Mouse (Mus musculus): ENCODE results near the gene Trio. TPM values are rescaled to one million over a fixed set of nuclear protein-coding genes. Genes with fewer than 3 reads are reported as not detected.

The Trio gene
- total RNA-seq, 2 experiments from 2014 or later = 266 to 349 TPM

DNA sequence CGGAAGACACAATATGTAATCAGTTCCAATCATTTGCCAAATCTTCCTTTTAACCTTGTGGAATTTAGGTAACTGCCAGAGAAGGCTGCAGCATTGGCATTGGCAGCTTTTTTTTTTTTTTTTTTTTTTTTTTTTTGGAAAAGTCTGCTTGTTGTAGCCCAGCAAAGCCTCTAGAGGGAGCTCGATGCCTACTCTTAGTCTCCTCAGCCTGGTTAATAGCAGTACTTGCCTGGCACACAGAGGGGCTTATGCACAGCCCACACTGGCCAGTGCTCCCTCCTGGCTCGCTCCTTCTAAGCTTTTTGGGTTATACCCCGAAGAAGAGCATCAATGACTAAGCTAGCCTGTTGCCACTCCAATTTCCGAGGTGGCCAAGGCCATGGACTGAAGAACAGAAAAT lies 106.1 kb downstream of the Trio start:
- no peak for DNase-seq

DNA sequence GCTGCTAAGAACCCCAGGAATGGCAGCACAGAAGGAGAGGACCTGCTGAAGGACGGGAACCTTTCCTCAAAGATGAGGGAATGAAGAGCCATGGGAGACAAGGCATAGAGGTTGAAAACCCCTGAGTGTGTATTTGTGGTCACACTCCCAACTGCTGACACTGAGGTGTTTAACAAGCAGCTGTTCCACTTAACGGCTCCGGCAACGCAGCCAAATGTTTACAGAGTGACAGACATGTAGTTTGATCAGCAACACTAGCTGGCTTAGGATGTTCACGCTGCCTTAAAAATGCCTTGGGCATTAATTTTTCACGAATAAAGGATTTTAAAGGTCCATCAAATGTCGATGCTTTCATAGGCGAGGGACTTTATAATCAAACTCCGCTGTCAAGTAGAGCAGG lies 106.8 kb downstream of the Trio start:
- no peak for DNase-seq

DNA sequence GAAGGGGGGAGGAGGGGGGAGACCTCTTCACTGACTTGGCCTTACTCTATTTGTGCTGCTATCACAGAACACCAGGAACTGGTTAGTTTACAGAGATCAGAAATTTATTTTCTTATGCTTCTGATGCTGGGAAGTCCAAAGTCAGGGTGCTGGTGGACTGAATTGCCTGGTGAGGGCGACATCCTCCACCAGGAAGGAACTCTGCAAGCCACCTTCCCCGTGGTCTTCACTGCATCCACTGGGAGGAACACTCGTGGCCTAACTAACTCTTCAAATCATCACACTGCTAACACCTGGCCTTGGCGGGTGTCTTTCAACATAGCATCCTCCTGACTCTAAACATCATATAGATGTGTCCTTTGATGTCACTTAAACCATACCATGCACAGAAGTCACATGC lies 109.4 kb downstream of the Trio start:
- no peak for DNase-seq

DNA sequence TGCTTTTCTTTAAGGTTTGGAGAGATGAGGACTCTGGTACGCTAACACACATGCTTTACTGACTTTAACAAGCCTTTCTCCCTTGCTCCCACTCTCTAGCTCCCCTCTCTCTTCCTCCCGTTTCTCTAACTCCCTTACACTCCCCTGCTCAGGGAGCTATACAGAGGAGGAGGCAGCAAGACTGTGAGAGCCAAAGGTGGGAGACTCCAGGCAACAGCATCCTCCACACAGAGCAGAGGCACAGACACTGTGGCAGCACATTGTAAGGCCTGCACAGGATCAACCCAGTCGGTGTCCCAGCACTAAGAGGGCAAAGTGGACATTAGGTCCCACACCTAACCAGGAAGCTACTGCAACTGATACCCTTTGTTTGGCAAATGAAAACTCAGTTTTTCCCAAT lies 112.6 kb downstream of the Trio start:
- no peak for DNase-seq

DNA sequence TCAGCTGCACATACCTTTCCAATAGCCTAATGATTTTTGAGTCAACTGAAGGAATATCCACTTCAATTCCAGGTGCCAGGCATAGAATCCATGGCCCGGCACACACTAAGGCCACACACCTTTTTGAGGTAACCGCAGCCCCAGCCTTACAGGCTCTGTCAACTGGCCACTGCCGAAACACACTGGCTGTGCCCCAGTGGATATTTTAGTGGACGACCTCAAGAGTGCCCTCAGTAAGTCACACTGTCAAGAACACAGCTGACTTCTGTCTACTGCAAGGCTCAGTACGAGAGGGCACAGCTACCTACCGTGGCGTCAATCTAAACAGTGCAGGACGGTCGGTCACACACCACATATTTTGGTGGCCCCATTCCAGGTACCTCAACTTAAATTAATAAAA lies 114.5 kb downstream of the Trio start:
- no peak for DNase-seq

DNA sequence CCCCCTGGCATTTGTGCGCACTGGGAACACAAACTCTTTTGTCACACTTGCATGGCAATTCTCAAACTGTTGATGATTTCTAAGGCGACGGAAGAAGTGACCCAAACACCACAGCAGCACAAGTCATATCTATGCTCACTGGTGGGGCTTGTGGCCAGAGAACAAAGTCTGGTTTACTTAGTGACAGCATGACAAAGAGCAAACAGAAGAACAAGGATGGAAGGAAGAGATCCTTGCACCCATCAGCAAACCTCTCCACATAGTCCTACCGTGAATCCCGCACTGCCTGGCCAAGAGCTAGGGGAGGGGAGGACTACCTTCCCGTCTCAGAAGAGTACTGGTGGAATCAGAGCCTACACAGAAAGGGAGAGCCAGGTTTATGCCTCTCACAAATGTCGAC lies 115.5 kb downstream of the Trio start:
- no peak for DNase-seq

DNA sequence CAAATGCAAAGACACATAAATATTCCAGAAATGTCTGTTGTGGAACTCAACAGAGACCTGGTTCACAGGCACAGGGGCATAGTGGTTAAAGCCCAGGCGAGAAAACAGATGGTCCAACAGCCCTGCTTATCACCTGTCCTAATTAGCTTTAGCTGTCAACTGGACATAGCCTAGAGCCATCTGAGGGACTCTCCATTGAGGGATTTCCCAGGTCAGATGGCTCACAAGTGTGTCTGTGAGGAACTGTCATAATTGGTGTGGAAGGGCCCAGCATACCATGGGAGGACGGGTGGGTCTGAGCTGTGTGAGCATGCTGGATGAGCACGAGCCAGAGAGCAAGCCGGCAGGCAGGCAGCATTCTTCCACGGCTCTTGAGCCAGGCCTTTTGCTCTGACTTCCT lies 118.0 kb downstream of the Trio start:
- DNase-seq = no peak

DNA sequence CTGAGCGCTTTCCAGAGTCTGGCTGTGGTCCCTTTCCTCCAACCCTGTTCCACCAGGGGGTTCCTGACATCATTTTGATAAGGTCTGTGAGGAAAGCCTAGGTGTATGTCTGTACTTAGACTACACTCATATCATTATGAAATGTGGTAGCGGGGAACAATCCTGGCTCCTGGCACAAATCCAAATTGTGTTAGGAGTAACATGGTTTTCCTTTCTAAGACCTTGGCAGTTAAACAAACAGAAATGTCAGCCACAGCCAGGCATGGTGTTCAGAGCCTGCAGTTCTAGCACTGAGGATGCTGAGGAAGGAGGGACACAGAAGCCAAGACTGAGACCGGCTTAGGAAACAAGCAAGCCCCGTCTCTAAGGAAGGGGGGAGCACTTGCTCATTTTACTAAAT lies 119.2 kb downstream of the Trio start:
- no peak for DNase-seq

DNA sequence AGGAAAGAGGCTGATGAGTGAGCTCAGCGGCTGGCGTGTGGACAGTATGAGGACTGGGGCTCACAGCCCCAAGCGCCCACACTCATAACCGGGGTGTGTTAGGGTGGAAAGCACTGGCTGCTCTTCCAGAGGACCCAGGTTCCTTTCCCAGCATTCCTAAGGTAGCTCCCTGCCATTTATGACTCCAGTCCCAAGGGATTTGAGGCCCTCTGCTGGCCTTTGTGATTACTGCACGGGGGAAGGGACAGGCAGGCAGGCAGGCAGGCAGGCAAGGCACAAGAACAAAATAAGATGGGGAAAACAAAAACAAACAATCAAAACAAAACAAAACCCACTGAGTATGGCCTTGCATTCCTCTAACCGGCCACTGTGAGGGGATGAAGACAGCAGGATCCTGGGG lies 120.3 kb downstream of the Trio start:
- peak; percentile 38 to 54 for DNase-seq

DNA sequence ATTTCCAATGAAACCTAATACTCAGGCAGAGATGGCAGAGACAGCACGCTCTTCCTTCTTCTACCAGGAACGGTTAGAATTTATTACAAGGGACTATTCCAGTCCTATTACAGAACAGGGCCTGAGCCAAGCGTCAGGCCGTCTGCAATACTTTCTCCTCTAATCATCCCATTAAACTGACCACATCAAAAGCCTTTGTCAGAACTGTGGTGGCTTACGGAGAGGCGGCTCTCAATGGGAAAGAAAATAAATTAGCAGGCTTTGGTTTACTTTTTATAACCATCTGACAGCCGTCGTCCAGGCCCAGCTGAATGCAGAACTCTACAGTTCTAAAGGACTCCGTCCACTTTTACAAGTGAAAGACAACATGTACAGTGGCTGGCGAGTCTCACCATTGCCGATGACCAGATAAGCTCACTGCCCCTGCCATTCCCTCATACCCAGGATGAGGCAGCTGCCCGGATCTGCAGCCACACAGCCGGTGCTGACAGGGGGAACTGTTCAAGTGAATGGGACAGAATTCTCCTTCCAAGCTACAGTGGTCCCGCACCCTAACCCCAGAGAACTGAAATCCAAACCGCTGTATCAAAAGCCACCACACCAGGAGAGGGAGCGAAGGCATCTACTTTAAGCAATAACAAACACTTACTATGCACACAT lies 121.2 kb downstream of the Trio start:
- no peak for DNase-seq

DNA sequence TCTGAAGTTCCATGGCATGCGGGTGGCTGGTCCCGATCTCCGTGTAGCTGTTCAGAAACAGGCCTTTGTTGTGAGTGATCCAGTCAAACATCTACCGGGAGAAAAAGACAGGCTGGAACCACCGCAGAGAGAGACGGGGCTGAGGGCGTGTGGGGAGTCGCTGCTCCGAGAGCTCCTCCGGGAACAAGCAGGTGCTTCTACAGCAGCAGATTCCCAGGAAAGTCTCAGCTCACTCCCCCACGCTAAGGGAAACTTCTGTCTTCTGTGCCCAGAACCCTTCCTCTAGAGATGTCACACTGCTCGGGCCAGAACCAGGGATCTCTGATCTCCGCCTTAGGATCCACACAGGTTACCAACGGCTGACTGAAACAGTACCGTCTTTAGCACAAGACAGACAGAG lies 124.4 kb downstream of the Trio start:
- DNase-seq = no peak

DNA sequence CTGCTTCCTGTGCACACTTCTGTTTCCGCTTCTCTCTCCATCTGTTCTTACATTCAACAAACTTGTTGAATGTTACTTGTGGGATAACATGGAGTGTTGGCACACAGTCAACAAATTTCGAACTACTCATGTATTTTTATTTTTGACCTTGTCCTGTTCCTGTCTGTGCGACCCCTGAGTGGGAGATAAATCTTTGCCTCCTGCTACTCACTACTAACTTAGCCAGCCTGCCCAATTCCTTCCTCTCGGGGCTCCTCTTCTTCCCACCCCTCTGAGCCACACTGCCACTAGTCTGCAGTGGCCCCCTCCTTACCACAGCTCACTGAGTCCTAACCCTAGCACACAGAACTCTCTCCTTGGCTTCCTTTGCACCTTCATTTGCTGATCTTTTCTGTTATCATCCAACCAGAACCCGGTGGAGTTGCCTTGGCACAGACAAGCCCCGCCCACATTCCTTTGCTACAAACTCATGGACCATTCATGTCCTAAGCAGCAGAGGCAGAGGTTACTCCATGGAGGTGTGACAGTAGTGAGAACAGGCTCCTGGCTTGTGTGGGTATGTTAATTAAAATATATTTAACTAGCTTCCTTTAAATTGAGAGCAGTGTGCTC lies 126.7 kb downstream of the Trio start:
- no peak for DNase-seq

DNA sequence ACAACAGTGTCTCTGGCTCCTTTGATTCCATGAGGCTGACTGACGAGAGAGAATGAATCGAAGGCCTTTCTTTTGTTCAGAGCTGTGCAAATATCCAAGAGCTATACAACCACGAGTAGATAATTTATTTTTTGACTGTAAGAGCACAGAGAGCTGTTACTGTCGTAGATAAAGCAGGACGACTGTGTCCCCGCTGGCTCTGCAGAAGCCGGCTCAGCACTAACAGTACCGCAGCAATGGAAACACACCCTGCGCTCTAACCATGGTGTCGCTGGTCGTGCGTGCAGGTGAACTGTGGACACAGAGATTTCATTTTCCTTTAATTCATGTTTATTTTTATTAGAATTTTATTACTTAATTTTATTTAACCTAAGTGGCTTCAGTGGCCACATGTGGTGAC lies 131.5 kb downstream of the Trio start:
- DNase-seq = no peak

DNA sequence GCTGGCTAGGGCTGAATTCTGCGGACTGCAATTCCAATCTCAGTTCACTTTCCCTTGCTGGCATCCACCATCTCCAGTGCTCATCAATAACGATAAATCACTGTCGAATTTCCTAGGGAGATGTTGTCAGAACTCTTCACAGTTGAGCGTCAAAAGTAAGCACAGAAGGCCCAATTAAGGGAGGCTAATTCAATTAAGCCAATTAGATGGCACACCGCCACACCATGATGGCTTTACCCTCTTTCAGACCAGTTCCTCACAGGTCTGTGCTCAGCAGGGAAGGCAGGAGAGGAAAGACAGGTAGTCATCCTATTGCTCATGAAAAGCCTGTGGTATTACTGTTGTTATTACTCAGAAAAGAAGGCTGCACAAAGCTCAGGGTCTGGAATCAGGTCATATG lies 133.6 kb downstream of the Trio start:
- DNase-seq = no peak

DNA sequence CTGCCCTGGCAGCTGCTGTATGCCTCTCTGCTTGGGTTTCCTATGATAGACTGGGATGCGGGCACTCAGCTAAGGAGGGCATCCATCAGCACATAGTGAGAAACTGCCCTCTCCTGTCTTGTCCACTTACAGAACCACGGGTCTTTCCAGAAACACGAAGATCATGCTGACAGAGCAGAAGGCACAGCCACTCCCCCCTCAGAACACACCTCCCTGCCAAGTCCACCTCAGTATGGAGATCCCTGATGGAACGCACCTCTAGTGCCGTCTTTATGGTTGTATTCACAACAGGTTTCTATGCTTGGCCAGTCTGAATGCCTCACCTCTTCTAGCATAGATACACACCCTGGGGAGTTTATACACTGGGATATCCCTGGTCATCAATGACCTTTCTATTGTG lies 135.0 kb downstream of the Trio start:
- DNase-seq = no peak

DNA sequence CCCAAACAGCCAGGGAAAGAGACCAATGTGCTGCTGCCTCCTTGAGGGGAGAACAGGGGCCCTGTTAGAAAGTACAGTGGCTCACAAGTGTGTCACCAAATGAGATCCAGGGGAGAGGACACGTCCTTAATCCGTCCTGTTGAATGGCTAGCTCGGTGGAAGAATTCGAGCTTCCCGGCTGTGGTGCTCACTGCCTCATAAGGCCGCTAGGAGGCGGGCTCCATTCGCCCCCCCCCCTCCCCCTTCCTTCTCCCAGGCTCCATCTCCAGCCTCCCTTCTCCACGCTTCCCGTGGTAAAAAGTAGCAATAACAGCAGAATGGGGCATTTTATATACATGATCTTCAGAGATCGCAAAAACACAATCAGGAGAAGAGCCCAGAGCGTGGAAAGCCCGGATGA lies 137.5 kb downstream of the Trio start:
- DNase-seq = no peak

DNA sequence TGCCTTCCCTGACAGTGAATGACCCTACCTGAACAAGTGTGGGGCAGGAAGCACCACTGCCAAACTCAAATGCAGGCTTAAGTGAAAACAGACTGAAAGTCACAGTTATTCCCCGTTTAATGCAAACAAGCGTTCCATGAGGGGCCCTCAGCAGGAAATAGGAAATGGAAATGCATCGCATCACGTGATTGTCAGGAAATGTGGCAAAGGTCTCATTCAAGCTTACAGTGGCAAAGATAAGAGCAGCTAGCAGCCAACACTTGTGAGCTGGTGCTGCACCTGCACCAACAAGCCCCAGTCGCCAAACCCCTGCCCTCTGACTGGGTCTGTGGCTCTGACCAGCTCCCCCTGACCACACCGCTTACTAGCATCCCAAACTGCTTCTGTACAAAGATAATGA lies 138.7 kb downstream of the Trio start:
- no peak for DNase-seq

DNA sequence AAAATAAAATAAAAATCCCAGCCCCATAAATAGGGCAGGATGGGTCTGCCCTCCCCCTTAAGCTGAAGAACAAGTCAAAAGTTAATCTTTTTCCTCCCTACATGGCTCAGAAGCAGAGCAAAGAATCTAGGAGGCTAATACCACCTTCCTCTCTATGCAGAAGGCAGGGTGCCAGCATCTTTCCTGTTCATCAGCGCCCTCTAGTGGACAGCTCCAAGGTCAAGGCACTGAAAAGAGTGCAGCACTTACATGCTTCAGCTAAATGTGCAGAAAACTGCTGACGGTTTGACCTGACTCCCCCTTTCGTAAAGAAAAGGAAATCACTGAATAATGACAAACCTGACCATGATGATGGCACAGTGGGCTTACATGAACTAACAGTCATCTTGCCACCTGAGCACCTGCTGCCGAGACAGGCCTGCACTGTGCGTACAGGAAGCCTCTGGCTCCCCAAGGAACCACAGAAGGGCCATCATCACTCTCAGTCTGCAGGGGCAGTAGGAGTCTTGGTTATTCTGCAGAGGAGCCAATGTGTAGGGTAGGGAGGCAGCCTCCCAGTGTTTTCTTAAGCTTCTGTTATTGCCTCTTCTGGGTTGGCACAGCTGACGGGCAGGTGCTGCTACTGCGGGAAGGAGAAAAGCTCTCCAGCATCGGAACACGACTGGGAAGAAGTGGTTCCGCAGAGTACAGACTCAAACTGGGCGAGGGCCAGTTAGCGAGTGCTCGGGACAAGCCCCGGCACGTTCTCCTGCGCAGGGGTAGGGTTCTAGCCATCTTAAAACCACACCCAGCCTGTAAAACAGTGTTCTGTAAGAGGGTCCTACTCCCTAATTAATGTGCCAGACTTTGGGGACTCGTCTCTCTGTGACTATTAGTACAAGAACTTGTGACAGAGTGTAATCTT lies 141.0 kb downstream of the Trio start:
- peak; percentile 66 to 77 for DNase-seq

DNA sequence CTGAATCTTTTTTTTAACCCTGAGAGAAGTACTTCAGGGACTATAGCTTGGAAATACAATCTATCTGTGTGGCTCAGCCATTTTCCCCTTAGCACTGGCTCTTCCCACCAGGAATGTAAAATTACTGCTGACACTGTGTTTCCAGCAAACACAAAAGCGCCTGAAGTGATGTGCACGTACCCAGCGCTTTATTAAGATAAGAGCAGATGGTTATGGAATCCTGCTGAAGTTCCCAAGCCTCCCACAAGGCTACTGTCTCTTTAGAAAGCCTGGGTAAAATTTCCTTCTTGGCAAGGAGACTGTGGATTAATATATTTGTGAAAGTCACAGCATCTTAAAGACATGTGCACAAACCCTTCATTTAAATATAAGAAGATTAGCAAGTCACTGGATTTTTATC lies 141.8 kb downstream of the Trio start:
- DNase-seq = no peak

DNA sequence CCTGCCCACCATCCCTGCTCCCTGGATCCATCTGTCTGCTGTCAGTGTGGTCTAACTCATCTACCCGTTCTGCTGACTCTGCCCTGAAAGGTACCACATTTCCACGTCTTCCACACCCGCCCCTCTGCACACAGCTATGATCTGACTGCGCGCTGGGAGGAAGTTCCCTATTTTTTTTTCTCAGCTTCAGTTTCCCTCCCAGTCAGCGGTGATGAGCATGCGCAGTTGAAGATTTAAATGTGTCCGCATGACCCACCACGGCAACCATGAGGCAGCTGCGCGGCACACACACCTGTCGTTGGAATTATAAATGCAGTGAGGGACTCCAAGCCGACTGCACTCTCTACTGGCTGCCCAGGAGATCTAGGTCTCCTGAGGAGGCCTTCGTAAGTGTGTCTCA lies 142.8 kb downstream of the Trio start:
- DNase-seq = no peak

DNA sequence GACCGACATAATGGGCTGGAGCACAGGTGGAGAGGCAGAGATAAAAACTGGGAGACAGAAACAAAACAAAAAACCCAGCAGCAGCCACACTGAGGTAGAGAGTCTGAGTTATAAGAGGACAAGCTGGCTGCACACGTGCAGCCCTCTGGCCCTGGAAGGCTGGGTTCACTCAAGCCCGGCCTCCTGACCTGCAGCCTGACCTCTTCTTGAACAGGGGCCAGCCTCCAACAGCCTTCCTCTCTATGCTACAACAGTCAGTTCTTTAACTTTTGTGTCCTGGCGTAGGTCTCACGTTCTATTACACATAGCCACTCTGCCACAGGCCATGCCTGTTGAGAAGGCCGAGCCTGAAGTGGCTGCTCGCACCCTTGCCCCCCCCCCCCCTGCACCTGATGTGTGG lies 147.8 kb downstream of the Trio start:
- DNase-seq = no peak

DNA sequence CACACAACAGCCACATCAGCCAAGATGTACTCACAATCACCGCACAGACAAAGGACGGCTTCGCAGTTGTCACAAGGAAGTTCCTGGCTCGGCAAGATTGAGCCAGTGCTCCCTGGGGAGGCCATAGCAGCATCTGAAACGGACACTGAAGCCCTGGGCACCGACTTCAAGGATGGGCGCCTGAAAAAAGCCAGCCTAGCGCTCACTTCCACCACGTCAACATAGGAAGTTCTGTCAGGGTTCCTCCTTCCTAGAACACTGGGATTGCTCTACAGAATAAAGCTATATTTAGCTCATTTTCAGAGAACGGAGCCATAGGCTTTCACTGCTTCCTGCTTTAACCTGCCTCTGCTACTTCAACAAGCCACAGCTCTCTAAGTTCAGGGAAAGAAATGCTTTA lies 149.3 kb downstream of the Trio start:
- DNase-seq = no peak

DNA sequence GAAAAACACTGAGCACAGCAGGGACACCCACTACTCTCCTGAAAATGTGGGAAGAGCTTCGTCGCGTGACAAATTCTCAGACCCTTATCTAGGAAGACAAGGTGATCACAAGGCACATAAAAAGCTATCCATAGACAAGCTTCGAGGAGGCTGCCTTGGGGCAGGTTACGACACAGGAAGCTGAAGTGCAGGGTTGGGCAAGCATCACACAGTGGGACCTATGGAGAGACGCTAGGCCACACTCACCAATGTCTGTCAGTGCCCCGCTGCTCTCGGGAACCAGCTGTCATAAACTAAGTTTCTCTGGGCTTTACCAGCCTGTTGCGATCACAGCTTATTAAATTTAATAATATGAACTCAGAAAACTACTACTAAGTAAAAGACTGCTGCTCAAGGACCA lies 149.9 kb downstream of the Trio start:
- no peak for DNase-seq
